Mouse (Mus musculus) induced T-regulatory cell, adult 2 months (primary cell): ENCODE measurements around the gene Tmem234.

Experiments used
- DNase-seq: peaks from one replicate; pipeline ENCODE4 v3.0.0-alpha.2; 2012; ENCODE audit warnings: low read depth

Tmem234 gene

GRCm38 (mm10) chr4:129672083-129672877 lies 71.8 kb downstream of the Tmem234 start, which contains the start of gene Kpna6:
Gene Kpna6, minus strand, starts transcription at chr4:129672767.
- DNase-seq, result peak; percentile 89

- no peak for DNase-seq
Measured at GRCm38 (mm10) chr4:129672878-129673449, 72.5 kb downstream of the Tmem234 start.
